Mouse (Mus musculus) ES-E14 (cell line): Measurements from ENCODE around the gene Zfp109. TPM values are rescaled to one million over a fixed set of nuclear protein-coding genes. Genes with fewer than 3 reads are reported as not detected.
A peak's percentile ranks its signal among the peaks of the same experiment; 100 is the strongest.

Experiments
- DNase-seq: peaks from one replicate; pipeline ENCODE4 v3.0.0-alpha.2; 2013; ENCODE audit warnings: low read depth, low spot score
- H3K27ac ChIP-seq: 2 replicates; pipeline ENCODE4 v1.5.1; 2012; ENCODE audit warnings: low read depth, mild to moderate bottlenecking, low read length, moderate library complexity, mixed read lengths; ENCODE audit not compliant: poor library complexity, insufficient read depth, severe bottlenecking
- H3K36me3 ChIP-seq: 2 replicates; pipeline ENCODE4 v1.6.1; 2012; ENCODE audit warnings: mild to moderate bottlenecking, low read length, moderate library complexity, mixed read lengths; ENCODE audit not compliant: control insufficient read depth, poor library complexity, insufficient read depth, severe bottlenecking
- H3K4me1 ChIP-seq, 2 experiments: fragments of 150-350 bp in 1 of 2; sonication (generic) in 1 of 2; 2 replicates each; pipeline ENCODE4 v1.6.1; 2012; ENCODE audit warnings: low read length in 2 of 2, mild to moderate bottlenecking in 1 of 2, mixed read lengths in 1 of 2; ENCODE audit not compliant: control insufficient read depth in 2 of 2, insufficient read depth in 2 of 2, poor library complexity in 1 of 2
- H3K4me3 ChIP-seq, 2 experiments: fragments of 150-350 bp in 1 of 2; sonication (generic) in 1 of 2; 2 replicates each; pipeline ENCODE4 v1.5.1; 2012; ENCODE audit warnings: low read length in 2 of 2, low read depth in 1 of 2, mild to moderate bottlenecking in 1 of 2, mixed read lengths in 1 of 2; ENCODE audit not compliant: insufficient read depth in 1 of 2, poor library complexity in 1 of 2, severe bottlenecking in 1 of 2
- H3K9ac ChIP-seq: 2 replicates; pipeline ENCODE4 v1.6.1; 2012; ENCODE audit warnings: low read depth, mild to moderate bottlenecking, low read length, mixed read lengths; ENCODE audit not compliant: poor library complexity, insufficient read depth, severe bottlenecking
- H3K9me3 ChIP-seq: fragments of 150-350 bp; sonication (generic); 2 replicates; pipeline ENCODE4 v1.6.1; 2012; ENCODE audit warnings: low read depth, mild to moderate bottlenecking, low read length; ENCODE audit not compliant: control insufficient read depth, insufficient read depth
- CHD2 ChIP-seq: IDR thresholded peaks from 2 replicates; pipeline ENCODE4 v1.6.1; 2014; ENCODE audit warnings: mild to moderate bottlenecking, low read depth, low read length, inconsistent platforms
- HCFC1 ChIP-seq: IDR thresholded peaks from 2 replicates; pipeline ENCODE4 v1.6.1; 2012; ENCODE audit warnings: low read length, inconsistent platforms, borderline replicate concordance; ENCODE audit not compliant: insufficient read depth
- MAFK ChIP-seq: IDR thresholded peaks from 2 replicates; pipeline ENCODE4 v1.6.1; 2014; ENCODE audit warnings: mild to moderate bottlenecking, low read depth, low read length, inconsistent platforms; ENCODE audit not compliant: insufficient read depth
- ZC3H11A ChIP-seq: IDR thresholded peaks from 2 replicates; pipeline ENCODE4 v1.6.1; 2012; ENCODE audit warnings: low read depth, mild to moderate bottlenecking, inconsistent platforms, low read length, borderline replicate concordance
- ZNF384 ChIP-seq: IDR thresholded peaks from 2 replicates; pipeline ENCODE4 v1.6.1; 2012; ENCODE audit warnings: low read depth, low read length, inconsistent platforms
- in situ Hi-C, 2 experiments: fragments of 600-800 bp; cut with MboI; formaldehyde crosslinking; loops; one replicate each; pipeline ENCODE4 v1.15.1; 2025; ENCODE audit warnings: low sequenced_read_pairs in 2 of 2, inconsistent platforms in 1 of 2; ENCODE audit not compliant: unreplicated experiment in 2 of 2
- total RNA-seq: library from RNA; depleted of rRNA; stranded (reverse); fragments of 300-350 nt; gene quantifications from 2 replicates; pipeline ENCODE4 v1.2.3, GENCODE M21; 2012

Gene Zfp109
- total RNA-seq, 1 experiment: 4.5 TPM

DNA sequence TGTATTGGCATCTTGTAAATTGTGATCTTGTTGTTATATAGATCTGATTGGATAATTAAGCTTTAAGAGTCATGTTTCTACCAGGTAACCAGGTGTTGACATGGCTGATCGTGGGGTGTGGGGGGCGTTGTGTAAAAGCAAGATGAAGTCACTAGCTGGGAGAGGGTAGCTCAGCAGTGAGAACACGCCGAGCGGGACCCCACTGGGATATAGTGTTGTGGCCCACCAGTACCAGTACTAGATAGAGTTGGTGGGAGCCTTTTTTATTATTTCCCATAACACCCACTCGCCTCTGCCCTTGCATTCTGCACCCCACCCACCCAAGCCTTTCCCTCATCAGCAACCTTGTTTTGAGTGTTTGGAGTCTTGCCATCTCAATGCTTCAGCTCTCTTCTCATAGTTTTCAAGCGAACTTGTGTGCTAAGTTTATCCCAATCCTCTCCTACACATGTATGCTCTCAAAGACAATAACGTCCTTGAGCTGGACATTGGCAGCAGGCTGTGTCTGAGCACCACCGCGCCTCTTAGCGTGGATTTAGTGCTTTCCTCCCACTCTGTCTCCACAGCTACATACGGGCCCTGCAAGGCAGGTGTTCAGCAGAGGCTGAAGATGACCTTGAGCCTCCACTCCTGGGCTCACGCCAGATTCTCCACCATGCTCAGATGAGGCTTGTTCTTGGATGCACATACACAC is 22.1 kb upstream of the Zfp109 start:
- DNase-seq: no peak
- Histone ChIP-seq H3K4me1 (no peaks in the 10 kb centered on the region), H3K36me3 (peaks cover 2% of the 10 kb centered on the region; the same call in 1 of the 2 replicates), H3K9ac (no peak overlapping the region), H3K27ac (no peak overlapping the region), H3K4me3 (no peak overlapping the region), H3K9me3 (no peaks in the 10 kb centered on the region)
- in situ Hi-C loops: no loop called here
- TF ChIP-seq ZNF384 (no peak), CHD2 (no peak), MAFK (no peak), ZC3H11A (no peak), HCFC1 (no peak)

DNA sequence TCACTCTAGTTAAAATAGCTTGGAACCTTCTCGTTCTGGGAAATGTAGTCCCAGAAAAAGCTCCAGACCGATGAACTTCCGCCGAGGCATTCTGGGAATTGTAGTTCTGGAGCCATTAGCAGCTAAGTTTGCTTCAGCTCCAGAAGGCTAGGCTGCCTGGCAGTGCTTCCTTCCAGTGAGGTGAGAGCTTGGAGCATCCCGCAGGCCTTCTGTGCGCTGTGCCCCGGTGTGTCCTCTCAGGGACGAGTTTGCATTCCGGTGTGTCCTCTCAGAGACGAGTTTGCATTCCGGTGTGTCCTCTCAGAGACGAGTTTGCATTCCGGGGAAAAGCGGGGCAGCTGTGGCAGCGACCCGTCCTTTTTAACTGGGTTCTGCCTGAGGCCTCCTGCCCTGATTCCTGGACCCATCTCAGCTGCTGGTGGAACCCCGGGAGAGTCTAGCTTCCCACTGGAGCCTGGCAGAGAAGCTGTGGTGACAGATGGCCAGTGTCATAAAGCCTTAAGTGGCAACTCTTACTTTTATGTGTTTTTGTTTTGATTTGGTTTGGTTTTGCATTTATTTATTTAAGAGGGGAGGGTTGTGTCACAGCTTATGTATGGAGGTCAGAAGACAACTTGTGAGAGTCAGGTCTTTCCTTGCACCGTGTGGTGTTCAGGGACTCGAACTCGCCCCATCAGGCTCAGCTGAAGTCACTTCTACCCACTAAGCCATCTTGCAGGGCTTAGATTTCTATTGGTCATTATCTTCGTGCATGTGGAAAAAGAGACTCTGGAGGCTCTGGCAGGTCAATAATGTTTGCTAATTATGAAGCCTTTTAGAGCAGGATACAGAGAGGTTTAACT is 17.5 kb upstream of the Zfp109 start, which contains the start of gene Zfp108:
TSS of gene Zfp108 (plus strand) at position 162 of the 842 bp plus-strand sequence.
- no peak within 1 kb of the TSS; the same call in 1 of the 2 replicates for H3K9ac ChIP-seq
- no peaks in the 10 kb centered on the region for H3K36me3 ChIP-seq
- H3K9me3 ChIP-seq: no peaks in the 10 kb centered on the region
- peak; percentile 69 for DNase-seq
- no peak for TF ChIP-seq MAFK
- TF ChIP-seq HCFC1: peak; percentile 99
- no peak for TF ChIP-seq ZNF384
- TF ChIP-seq ZC3H11A: no peak
- TF ChIP-seq CHD2: peak; percentile 62; the same call in 1 of the 2 replicates
- in situ Hi-C loops: no loop called here
- no peaks in the 10 kb centered on the region for H3K4me1 ChIP-seq
- H3K4me3 ChIP-seq: peak within 1 kb of the TSS; percentile 53 to 75
- H3K27ac ChIP-seq: no peak within 1 kb of the TSS

DNA sequence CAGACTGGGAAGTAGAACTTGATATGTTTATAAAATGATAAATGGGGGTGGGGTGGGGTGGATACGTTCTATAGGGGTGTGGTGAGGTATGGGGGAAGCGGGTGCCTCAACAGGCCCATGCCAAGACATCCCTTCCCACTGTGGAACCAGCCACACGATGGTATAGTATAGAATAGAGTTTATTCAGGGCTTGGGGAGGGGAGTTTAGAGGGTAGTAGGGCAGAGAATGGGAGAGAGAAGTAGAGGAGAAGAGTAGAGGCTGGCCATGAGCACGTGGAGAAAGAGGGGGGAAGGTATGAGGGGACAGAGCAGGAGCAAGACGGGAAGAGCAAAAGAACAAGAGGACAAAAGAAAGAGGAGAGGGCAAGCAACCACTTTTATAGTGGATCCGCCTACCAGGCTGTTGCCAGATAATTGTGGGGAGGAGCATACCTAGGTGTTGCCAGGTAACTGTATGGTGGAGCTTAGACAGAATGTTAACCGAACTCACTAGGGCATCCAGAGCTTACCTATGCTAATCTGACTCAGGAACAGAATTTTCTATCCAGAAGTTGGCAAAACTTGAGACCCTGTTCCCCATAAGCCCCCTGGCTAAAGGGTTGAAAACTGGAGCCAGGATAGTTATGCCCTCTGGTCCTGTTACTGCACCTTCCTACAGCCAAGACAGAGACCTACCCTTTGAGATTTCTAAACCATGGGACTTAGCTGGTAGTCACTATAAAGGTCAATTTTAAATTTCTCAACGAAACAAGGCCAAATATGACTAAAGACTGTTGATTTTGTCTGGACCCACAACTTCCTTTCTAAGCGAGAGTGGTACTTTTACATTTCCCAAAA is 16.6 kb upstream of the Zfp109 start:
- Histone ChIP-seq H3K36me3 (no peaks in the 10 kb centered on the region), H3K27ac (no peak overlapping the region), H3K9me3 (no peaks in the 10 kb centered on the region), H3K4me3 (peak overlapping the region in 1 of 2 experiments; percentile 75; a peak in 2 of 4 replicates), H3K9ac (no peak overlapping the region), H3K4me1 (no peaks in the 10 kb centered on the region)
- DNase-seq: peak; percentile 35
- in situ Hi-C loops: no loop called here
- TF ChIP-seq MAFK (no peak), ZNF384 (no peak), HCFC1 (no peak), ZC3H11A (no peak), CHD2 (no peak)

DNA sequence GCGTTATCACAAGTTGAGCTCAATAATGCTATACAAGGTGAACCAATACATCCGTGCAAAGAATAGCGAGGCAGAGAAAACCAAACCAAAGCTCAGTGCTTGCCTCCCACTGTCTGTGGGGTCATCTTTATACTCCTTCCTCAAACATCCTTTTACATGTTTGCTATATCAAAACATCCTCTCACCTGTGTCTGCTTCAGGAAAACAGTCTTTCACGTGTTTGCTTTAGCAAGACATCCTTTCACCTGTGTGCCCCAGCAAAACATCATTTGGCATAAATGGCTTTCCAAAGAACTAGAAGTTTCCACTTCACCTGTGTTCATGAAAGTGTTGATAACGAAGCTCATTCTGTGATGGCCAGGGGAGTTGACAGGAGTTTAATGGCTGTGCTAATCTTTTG is 26.0 kb downstream of the Zfp109 start, which contains the start of gene Zfp111:
TSS of gene Zfp111 (minus strand) at position 101 of the 400 bp plus-strand sequence.
- no peaks in the 10 kb centered on the region for H3K9me3 ChIP-seq
- H3K4me1 ChIP-seq: peaks cover 0 to 2% of the 10 kb centered on the region in 2 experiments; a peak in 1 of 4 replicates
- in situ Hi-C loops: no loop called here
- no peak for DNase-seq
- no peak within 1 kb of the TSS for H3K27ac ChIP-seq
- no peak within 1 kb of the TSS for H3K9ac ChIP-seq
- H3K36me3 ChIP-seq: peaks cover 3% of the 10 kb centered on the region; the same call in 1 of the 2 replicates
- H3K4me3 ChIP-seq: no peak within 1 kb of the TSS
- TF ChIP-seq MAFK: no peak
- TF ChIP-seq ZNF384: no peak
- no peak for TF ChIP-seq HCFC1
- no peak for TF ChIP-seq ZC3H11A
- TF ChIP-seq CHD2: no peak
